Mouse (Mus musculus): Measurements from ENCODE around the gene Slc31a1.

The Slc31a1 gene

DNA sequence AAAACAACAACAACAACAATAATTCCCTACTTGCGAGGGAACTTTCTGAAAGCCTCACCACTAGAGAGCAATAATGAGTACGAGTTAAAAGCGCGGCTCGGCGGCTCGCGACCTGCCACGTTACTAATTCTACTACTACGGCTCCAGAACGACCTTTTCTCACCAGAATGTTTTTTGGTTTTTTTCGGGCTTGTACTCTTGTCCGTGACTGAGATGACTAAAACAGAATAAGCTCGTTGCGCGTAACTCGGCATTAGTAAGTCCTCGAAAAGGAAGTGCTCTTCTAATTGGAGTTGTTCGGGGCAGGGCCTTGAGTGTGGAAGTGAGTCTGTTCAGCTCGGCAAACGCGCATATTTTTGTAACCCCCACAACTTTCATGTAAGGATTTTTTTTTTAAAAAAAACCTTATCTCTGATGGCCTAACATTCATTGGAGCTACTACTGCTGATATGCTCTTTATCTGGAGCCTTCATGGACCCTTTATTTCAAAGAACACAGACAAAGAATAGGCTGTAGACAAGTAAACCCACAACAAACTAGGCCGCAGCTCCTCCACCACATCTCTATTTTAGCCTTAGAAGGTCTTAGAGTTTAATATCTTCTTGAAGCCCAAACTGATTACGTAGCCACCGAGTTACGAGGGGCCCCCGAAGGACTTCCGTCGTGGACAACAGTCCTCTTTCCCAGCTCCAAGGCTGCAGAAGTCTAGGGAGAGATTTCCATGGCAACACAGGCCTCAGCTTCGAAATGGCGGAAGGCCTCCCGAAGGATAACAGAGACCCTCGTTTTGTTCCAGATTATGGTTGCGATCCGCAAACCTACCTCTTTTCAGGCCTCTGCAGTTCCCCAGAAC lies 47.4 kb downstream of the Slc31a1 start:
- peak; percentile 58 for DNase-seq (ENCODE audit: low read depth)

DNA sequence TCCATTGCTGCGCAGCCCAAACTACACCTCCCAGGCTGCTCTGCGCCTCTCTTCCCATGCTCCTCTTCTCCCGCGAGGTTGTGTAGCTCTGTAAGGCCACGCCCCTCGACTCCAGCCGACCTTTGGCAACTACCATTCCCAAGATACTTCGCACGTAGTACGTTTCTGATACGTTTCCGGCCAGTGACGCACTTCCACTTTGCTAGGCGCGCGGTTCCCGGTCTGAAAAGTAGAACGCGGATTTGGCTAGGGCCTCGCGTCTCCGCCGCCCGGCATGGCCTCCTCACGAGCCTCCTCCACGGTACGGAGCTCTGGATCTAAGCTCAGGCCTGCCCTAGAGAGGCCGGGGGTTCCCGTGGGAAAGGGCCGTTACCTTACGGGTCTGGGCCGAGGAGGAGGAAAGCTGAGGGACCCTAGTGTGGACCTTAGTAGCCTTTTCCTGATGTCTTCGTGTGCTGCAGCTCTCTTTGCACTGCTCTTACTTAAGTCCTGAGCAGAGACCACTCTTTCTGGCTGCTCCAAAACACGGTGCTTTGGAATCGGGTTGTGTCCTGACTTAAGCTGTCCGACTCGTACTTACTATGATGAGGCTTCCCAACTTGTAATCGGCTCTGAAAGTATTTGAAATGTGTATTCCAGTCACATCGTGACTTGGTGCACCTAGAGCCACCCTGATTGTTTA lies 48.2 kb downstream of the Slc31a1 start, which contains the start of the genes Cdc26 and Prpf4:
Gene Cdc26, minus strand, starts transcription at position 42 of the 682 bp plus-strand sequence.
Gene Prpf4, plus strand, starts transcription at position 197 of the 682 bp plus-strand sequence.
- peak; percentile 96 for DNase-seq (ENCODE audit: low read depth)

DNA sequence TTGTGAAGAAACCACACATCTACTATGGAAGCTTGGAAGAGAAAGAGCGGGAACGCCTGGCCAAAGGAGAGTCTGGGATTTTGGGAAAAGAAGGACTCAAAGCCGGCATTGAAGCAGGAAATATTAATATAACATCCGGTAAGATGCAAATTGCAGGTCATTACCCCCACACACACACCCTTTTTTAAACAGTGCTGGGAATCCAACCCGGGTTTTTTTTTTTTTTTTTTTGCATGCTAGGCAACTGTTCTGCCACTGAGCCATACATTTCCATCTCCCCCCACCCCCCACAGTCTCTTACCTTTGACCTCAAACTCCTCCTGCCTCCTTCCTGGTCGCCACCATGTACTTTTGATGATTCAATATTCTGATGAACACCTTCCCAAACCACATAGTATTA lies 49.1 kb downstream of the Slc31a1 start:
- no peak for DNase-seq (ENCODE audit: low read depth)

DNA sequence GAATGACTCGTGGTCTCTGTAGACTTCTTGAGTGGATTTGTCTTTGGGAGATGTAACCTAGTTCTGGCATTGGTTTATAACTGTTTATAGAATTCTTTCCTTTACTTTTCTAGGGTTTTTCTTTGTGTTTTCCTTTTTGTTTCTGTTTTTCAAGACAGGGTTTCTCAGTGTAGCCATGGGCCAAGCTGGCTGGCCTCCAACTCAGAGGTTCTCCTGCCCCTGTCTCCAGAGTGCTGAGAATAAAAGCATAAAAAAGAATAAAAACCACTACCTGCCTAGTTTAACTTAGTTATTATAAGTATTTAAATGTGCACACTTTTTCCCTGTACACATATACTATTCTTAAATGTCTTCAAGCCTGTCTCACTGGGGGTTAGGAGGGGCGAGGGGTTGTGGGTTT lies 49.8 kb downstream of the Slc31a1 start:
- no peak for DNase-seq (ENCODE audit: low read depth)

DNA sequence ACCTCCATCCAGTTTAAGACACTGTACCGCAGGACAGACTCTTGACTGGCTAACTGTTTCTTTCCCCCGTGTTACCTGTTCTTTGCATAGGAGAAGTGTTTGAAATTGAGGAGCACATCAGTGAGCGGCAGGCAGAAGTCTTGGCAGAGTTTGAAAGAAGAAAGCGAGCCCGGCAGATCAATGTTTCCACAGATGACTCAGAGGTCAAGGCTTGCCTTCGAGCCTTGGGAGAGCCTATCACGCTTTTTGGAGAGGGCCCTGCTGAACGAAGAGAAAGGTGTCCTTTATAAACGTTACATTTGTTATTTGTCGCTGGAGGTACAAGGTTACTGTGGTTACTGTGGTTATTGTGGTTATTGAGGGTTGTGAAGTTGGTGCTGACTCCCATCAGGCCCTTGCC lies 51.1 kb downstream of the Slc31a1 start:
- DNase-seq (ENCODE audit: low read depth), result no peak

DNA sequence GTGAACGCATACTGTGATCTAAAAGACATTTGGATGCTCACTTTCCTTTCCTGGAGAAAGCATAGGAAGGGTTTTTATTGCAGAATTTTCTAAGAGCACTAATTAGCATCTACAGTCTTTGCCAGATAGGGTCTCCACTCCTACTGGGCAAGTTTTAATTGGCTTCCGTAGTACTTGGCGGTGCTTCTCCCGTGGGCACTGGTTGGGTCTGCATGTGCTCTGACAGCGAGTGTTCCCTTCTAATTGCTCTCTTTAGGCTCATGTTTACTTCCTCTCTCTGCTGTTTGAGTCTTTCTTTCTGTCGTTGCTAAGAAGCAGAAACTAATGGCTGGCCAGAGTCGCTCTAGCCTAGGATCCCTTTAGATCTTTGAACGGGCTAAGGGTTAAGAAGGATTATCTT lies 57.9 kb downstream of the Slc31a1 start:
- DNase-seq (ENCODE audit: low read depth), result no peak

DNA sequence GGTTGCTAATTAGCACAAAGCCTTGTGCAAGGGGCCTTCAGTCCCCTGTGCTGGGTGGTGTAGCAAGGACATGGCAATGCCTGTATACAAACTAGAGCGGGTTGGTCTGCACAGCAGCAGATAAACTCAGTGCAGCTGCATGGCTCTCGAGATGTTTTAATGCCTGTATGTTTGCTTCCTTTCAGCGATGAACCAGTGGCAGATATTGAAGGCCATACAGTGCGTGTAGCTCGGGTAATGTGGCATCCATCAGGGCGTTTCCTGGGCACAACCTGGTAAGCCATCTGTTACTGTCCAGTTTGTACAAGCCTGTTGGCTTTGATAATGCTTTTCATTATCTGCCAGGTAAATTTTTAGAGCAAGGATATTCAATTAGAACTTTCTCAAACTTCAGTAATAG lies 58.6 kb downstream of the Slc31a1 start:
- DNase-seq (ENCODE audit: low read depth), result no peak

DNA sequence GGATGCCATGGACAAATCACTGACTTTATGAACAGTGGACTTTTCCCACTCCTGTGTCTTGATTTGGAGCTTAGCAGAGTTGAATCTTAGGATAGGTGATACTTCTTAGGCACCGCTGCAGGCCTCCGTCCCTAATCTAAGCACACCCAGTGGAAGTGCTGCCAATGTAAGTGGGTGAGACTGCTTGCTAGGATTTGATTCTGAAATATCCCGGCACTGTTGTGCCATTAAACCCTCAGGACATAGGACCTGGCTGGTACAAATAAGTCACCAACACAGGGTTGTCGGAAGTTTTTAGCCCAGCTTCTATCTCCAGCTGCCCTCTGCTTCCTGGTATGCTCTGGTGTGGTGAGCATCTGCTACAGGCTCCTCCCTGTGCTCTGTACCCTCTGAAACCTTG lies 65.4 kb downstream of the Slc31a1 start:
- DNase-seq (ENCODE audit: low read depth), result no peak

DNA sequence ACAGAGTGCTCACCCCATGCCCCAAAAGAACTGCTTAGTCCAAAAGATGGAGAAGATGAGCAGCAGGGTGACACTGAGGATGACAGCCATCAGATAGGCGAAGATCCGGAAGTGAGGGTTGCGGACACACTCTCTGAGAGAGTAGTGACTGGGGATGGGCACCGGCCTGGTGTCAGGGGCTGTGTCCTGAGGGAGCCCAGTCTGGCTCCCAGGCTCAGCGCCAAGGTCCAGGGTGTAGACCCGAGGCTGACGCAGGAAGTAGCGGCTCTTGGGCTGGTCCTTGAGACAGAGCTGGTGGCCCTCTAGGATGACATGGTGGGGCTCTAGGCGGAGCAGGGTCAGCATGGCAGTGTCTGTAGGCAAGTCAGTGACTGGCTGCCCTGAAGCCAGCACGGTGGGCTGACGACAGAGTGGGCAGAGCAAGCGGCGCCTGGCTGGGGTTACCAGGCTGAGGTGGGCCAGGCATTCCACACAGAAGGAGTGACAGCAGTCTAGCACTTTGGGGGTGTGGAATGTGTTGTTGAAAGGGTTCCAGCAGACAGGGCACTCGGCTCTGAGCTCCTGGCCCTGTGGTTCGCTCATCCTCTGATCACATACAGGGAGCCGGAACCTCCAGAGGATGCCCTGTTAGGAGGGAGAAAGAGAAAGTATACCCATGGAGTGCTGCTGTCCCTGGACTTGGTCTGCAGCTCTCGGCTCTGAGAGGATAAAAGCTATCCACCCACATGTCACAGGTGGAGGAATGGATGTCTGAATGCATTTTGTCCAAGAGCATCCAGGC lies 67.6 kb downstream of the Slc31a1 start:
- DNase-seq (ENCODE audit: low read depth), result no peak

DNA sequence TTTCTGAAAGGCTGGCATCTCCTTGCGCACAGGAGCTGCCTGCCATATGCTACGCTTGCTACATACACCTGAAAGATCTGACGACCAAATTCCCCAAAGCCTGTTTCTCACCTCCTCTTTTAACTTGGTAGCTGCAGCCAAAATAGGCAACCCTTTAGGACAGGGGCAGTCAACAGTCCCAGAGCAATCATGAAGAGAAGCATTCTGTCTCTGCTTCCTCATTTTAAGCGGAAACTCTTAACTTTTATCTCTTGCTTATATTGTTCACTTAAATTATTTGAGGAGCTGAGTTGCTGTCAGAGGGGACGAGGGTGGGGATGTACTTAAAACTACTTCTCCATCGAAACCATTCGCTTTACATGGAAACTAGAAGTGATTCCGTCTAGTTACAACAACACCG lies 69.1 kb downstream of the Slc31a1 start:
- no peak for DNase-seq (ENCODE audit: low read depth)

DNA sequence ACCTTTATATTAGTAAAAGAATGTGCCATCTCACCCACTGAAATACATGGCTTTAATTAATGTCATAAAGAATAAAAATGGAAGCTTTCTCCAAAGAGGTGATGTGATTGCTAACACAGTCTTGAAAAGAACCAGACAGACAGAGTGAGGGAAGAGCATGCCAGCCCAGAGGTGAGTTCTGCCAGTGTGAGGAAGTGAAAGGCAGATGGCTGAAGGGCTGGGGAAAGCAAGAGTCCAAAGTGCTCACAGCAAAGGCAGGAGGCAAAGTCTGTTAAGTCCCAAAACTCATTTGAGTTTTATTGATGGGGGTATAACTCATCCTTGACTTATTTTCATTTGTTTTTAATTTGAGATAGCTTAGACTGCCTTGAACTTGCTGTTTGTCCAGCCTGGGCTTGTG lies 70.2 kb downstream of the Slc31a1 start:
- no peak for DNase-seq (ENCODE audit: low read depth)

DNA sequence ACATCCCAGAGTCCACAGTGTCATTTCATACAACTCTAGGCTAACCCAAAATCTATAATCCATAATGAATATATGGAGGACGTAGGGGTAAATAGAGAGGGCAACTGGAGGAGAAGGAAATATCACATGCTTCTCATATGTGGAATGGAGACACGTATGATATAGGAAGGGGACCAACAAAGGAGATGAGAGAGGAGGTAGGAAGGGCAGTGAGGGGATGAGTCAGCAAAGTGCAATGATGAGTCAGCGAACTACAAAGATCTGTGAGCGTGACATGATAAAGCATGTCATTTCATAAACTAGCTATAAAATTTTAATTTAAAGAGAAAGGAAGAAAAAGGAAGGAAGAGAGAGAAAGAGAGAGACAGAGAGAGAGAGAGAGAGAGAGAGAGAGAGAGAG lies 71.0 kb downstream of the Slc31a1 start:
- no peak for DNase-seq (ENCODE audit: low read depth)

DNA sequence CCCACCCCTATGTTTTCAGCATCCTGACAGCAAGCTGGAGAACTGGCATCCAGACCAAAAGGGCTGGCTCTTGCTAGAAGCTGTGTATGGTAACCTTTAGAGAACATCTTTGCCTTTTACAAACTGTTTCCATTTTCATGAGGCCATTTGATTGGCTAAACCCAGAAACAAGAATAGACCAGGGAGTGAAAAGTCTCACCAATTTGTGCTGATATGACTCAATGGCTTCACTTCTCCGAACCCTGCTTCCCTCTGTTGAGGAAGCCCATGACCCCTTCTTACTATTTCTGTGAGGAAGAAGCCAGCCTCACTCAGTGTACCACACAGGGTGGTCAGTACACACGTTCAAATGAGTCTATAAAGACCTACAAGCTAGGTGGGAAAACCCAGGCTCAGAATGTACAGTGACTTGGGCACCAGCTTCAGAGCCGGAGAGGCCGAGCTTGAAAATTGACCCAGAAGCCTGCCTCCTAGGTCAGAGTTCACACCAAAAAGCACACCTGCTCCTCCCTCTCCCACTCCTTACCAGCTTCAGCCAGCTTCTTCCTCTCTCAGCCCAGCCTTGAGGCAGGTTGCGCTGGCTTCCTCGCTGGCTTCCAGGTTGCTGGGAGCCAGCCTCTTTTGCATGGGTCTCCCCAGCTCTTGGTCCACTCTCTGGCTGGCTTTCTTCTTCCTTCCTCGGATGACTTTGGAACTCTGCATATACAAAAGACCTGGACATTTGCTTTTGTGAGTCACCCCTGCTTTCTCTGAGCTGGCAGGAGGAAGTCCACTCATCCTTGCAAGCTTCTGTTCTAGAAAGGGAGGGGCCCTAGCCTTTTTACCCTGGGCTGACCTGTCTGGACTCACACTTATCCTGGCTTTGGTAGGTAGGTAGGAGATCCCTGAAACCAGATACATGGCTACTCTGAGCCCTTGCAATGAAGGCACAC lies 73.7 kb downstream of the Slc31a1 start:
- DNase-seq (ENCODE audit: low read depth), result no peak

DNA sequence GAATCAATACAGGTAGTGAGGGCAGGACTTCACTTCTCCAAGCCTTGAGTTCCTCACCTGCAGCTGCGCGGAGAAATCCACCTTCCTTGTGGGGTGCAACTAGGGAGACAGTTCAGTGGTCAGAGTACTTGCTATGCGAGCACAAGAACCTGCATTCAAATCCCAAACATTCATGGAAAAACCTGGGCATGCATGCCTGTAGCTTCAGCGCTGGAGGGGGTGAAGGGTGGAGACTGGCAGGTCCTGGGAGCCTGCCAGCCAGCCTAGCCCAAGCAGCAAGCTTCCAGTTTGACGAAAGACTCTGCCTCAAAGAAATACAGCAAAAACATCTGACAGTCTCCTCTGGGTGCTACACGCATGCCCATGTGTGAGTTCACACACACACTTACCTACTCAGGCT lies 74.6 kb downstream of the Slc31a1 start, which contains the start of gene Rnf183:
Gene Rnf183, minus strand, starts transcription at position 172 of the 400 bp plus-strand sequence.
- DNase-seq (ENCODE audit: low read depth), result no peak

DNA sequence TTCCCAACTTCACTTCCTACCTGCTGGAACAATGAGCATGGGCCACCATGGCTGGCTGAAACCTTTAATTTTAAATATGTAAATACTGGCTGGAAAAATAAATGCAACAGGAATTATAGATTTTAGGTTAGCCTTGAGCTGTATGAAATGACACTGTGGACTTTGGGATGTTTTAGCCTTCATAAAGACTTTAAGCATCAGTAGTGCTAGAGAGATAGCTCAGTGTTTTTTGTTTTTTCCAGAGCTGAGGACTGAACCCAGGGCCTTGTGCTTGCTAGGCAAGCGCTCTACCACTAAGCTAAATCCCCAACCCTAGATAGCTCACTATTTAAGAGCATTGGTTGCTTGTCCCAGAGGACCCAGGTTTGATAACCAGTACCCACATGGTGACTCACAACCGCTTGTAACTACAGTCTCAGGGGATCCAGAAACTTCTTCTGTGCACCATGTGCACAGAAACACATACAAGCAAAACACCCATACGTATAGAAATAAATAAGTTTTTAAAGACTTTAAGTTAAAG lies 76.8 kb downstream of the Slc31a1 start:
- no peak for DNase-seq (ENCODE audit: low read depth)

DNA sequence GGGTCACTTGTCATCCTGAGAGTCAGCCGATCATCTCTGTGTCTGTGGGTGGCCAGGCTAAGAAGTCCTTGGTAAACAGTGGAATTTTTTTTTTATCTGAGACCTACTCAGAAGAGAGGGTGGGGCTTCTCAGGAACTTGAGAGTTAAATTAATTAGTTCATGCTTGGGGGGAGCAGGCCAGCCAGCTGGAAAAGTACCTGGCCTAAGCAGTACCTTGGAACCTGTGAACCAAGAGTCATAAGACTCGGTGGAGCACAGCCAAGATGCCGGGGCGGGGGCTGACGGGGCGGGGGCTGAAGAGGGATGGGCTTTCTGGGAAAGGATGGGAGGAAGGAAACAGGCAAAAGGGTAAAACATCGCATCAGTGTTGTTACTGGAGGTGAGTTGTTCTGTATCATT lies 77.3 kb downstream of the Slc31a1 start:
- DNase-seq (ENCODE audit: low read depth), result no peak

DNA sequence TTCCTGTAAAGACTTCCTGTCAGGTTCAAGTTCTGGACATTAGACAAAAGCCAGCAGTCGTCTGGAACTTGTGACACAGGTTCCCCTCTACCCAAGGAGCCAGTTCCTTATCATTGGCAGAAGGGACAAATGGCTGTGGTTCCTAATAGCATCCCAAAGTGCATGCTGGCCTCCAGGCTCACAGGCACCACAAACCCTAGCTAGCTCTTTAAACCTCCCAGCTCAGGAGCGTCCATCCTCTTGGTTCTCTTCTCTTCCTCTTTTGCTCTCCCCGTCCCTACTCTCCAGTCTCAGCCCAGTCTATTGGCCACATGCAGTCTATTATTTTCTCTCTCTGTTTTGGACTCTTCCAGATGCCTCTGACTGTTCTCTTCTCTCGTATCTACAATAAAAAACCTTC lies 79.3 kb downstream of the Slc31a1 start:
- no peak for DNase-seq (ENCODE audit: low read depth)

DNA sequence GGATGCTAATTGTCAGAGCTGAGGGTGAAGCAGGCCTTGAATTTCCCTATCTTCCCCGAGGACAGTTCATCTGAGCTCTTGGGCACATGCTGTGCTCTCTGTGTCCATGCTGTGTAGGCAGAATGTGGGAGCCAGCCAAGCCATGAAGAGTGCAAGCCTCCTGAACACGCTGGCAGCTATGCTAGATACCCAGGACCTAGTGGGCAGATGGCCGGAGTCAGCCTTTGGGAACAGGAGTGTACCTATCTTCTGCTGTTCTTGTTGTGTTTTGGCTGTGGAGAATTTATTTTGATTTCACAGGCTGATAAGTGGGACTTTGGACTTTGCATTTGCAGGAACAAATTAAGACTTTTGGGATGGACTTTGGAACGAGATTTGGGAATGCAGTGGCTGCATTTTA lies 80.0 kb downstream of the Slc31a1 start:
- no peak for DNase-seq (ENCODE audit: low read depth)

DNA sequence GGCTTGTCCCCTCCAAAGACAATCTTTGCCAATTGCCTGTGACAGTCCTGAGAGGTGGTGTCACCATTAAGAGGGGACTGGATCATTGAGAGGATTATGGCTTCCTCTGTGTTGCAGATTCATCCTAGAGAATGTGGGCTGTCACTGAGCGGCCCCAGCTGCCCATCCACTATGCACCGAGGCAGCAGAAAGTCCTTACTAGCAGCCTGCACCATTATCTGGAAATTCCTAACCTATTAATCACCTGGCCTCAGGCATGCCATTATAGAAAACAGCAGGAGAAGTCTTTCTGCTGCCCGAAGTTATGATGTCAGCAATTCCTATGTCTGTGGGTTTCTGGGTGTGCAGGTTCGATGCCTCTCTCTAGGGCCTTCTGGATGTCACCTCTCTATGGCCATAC lies 80.5 kb downstream of the Slc31a1 start:
- DNase-seq (ENCODE audit: low read depth), result no peak

Measured in fibroblast of lung, adult 2 months (primary cell).